Mouse (Mus musculus): Measurements from ENCODE around the gene Irf2bp1. TPM values are rescaled to one million over a fixed set of nuclear protein-coding genes. Genes with fewer than 3 reads are reported as not detected.

Gene Irf2bp1
- total RNA-seq, 2 experiments from 2014 or later, result 18.2 to 20.5 TPM

- intact Hi-C loops (cut with DNase I), result loop anchor here (2.0 kb wide), 1 partner anchor 105 kb away; no protein-coding TSS in a partner anchor
- H3K27ac ChIP-seq, result peak overlapping the region; percentile 91
- TF ChIP-seq CTCF (IDR thresholded peaks at IDR 0.05), result no peak
- peak overlapping the region; percentile 77 for H3K4me3 ChIP-seq
- DNase-seq, result no peak
Measured at GRCm38 (mm10) chr7:19002115-19002514, 1.7 kb upstream of the Irf2bp1 start.

GRCm38 (mm10) chr7:19002848-19003498 is 871 bp upstream of the Irf2bp1 start:
- DNase-seq, result peak; percentile 73
- peak overlapping the region; percentile 91 for H3K27ac ChIP-seq
- no peak for TF ChIP-seq CTCF (IDR thresholded peaks at IDR 0.05)
- intact Hi-C loops (cut with DNase I), result loop anchor here (2.0 kb wide), 1 partner anchor 106 kb away; no protein-coding TSS in a partner anchor
- H3K4me3 ChIP-seq, result peak overlapping the region; percentile 77

- TF ChIP-seq CTCF (IDR thresholded peaks at IDR 0.05), result no peak
- intact Hi-C loops (cut with DNase I), result loop anchor here (5.0 kb wide), 1 partner anchor 88 kb away; the partner anchor contains the start of gene Six5
- DNase-seq, result peak; percentile 55
- Histone ChIP-seq H3K4me3 (peak overlapping the region; percentile 78), H3K27ac (peak overlapping the region; percentile 95)
Measured at GRCm38 (mm10) chr7:19004631-19005079, 811 bp downstream of the Irf2bp1 start.

GRCm38 (mm10) chr7:19005417-19006121 is 1.7 kb downstream of the Irf2bp1 start:
- H3K4me3 ChIP-seq, result peak overlapping the region; percentile 78
- DNase-seq, result peak; percentile 47
- H3K27ac ChIP-seq, result no peak overlapping the region
- TF ChIP-seq CTCF (IDR thresholded peaks at IDR 0.05), result no peak
- intact Hi-C loops (cut with DNase I), result loop anchor here (2.0 to 5.0 kb wide), 2 partner anchors 17 to 87 kb away; partner anchors contain the start of genes Foxa3 and Six5

- Histone ChIP-seq H3K4me3 (no peak overlapping the region), H3K27ac (no peak overlapping the region)
- DNase-seq, result peak; percentile 86
- peak; percentile 100 for TF ChIP-seq CTCF (IDR thresholded peaks at IDR 0.05)
- intact Hi-C loops (cut with DNase I), result loop anchor here (2.0 to 5.0 kb wide), 2 partner anchors 16 to 86 kb away; partner anchors contain the start of genes Foxa3 and Six5
Measured at GRCm38 (mm10) chr7:19006476-19006875, 2.6 kb downstream of the Irf2bp1 start.

- Histone ChIP-seq H3K4me3 (no peak overlapping the region), H3K27ac (no peak overlapping the region)
- no peak for TF ChIP-seq CTCF (IDR thresholded peaks at IDR 0.05)
- intact Hi-C loops (cut with DNase I), result loop anchor here (2.0 to 5.0 kb wide), 2 partner anchors 15 to 85 kb away; partner anchors contain the start of genes Foxa3 and Six5
- no peak for DNase-seq
Measured at GRCm38 (mm10) chr7:19007026-19007977, 3.5 kb downstream of the Irf2bp1 start.

- intact Hi-C loops (cut with DNase I), result no loop called here
- H3K27ac ChIP-seq, result no peak overlapping the region
- H3K4me3 ChIP-seq, result no peak overlapping the region
- no peak for DNase-seq
- no peak for TF ChIP-seq CTCF (IDR thresholded peaks at IDR 0.05)
Measured at GRCm38 (mm10) chr7:19010581-19010980, 6.7 kb downstream of the Irf2bp1 start.

GRCm38 (mm10) chr7:19012025-19012621 is 8.3 kb downstream of the Irf2bp1 start:
- H3K27ac ChIP-seq, result peak overlapping the region; percentile 88
- no peak for TF ChIP-seq CTCF (IDR thresholded peaks at IDR 0.05)
- intact Hi-C loops (cut with DNase I), result no loop called here
- DNase-seq, result peak; percentile 68
- H3K4me3 ChIP-seq, result peak overlapping the region; percentile 74

- no peak for DNase-seq
- intact Hi-C loops (cut with DNase I), result no loop called here
- Histone ChIP-seq H3K4me3 (no peak overlapping the region), H3K27ac (no peak overlapping the region)
- TF ChIP-seq CTCF (IDR thresholded peaks at IDR 0.05), result no peak
Measured at GRCm38 (mm10) chr7:19012882-19013281, 9.0 kb downstream of the Irf2bp1 start.

GRCm38 (mm10) chr7:19014452-19014851 is 10.6 kb downstream of the Irf2bp1 start:
- no peak for TF ChIP-seq CTCF (IDR thresholded peaks at IDR 0.05)
- Histone ChIP-seq H3K27ac (no peak overlapping the region), H3K4me3 (no peak overlapping the region)
- intact Hi-C loops (cut with DNase I), result no loop called here
- no peak for DNase-seq

- DNase-seq, result no peak
- Histone ChIP-seq H3K27ac (no peak overlapping the region), H3K4me3 (no peak overlapping the region)
- intact Hi-C loops (cut with DNase I), result no loop called here
- no peak for TF ChIP-seq CTCF (IDR thresholded peaks at IDR 0.05)
Measured at GRCm38 (mm10) chr7:19016042-19016441, 12.2 kb downstream of the Irf2bp1 start.

- no peak for TF ChIP-seq CTCF (IDR thresholded peaks at IDR 0.05)
- DNase-seq, result no peak
- intact Hi-C loops (cut with DNase I), result no loop called here
- H3K27ac ChIP-seq, result no peak overlapping the region
- H3K4me3 ChIP-seq, result no peak overlapping the region
Measured at GRCm38 (mm10) chr7:19017909-19018308, 14.1 kb downstream of the Irf2bp1 start.
